Mouse (Mus musculus) lung, postnatal 25 days (tissue): ENCODE measurements around the gene Ankrd65.

Source experiments
- DNase-seq: peaks from one replicate; pipeline ENCODE4 v3.0.0; 2022; ENCODE audit warnings: low spot score

The Ankrd65 gene

DNA sequence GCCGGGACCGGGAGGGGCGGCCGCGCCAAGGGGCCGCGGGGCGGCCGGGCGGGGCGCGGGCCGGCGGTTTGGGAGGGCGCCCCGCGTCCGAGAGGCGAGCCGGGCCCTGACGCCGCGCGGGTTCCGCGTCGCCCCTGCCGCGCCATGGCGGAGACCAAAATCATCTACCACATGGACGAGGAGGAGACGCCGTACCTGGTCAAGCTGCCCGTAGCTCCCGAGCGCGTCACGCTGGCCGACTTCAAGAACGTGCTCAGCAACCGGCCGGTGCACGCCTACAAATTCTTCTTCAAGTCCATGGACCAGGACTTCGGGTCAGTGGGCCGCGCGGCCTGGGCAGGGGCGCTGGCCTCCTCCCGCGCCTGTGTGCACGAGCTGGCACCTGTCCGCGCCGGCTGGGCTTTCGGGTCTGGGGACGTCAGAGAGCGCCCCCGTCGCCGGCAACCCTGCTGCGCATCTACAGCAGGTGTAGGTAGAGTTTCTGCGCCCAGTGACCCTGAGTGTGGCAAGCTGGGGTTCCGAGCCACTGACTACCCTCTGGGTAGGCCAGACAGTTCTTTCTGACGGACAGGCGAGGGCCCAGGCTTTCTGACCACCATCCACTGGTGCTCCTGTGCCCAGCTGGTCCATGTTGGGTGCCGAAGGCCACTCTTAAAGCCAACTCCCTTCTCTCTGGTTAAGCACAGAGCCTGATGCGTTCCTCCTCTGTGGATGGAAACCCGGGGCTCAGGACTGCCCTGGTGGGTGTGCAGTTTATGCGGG lies 57.5 kb downstream of the Ankrd65 start:
- DNase-seq: peak; percentile 16

DNA sequence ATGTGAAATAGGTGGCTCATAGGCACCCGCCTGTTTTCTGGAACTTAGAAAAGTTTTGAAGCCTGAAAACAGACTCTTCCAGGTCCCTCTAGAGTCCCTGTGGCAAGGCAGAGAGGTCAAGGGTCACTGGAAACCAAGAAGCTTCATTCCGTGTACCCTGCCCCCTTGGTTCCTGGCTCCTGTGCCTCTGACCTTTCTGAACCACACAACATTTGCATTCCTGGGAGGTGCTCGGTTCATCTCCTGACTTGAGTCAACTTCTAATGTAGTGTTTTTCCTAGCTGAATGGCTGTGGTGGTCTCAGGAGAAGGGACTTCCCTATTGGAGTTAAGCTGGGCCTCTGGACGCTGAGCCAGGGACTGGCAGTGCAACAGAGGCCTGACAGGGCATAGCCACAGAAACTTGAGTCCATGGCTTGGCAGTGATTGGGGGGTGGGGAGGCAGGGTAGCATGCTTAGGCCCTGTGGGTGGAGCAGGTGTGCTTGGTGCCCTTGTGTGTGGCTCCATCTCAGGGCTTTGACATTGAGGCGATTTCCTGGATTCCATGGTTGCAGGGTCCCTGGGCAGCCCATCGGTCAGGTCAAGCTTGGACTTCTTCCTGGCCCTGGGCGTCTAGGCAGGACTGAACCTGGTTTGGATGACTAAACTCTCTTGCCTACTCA lies 58.3 kb downstream of the Ankrd65 start:
- no peak for DNase-seq
